Mouse (Mus musculus) hindbrain, embryonic 15.5 days (tissue): ENCODE data around the gene She. TPM values are rescaled to one million over a fixed set of nuclear protein-coding genes. Genes with fewer than 3 reads are reported as not detected.

Experiments used
- ATAC-seq: fragments of 200-750 bp; cut with Nextera tagmentation; 2 replicates; pipeline ENCODE4 v1.8.0; 2017; ENCODE audit warnings: low read depth, moderate number of reproducible peaks, moderate TSS enrichment; ENCODE audit not compliant: low FRiP score
- H3K27ac ChIP-seq: fragments of 300-500 bp; sonication (generic); replicated peaks from 2 replicates; pipeline ENCODE4 v1.5.1; 2015; ENCODE audit warnings: mild to moderate bottlenecking, inconsistent platforms
- H3K27me3 ChIP-seq: fragments of 300-500 bp; sonication (generic); 2 replicates; pipeline ENCODE4 v1.6.1; 2015; ENCODE audit warnings: control low read depth, inconsistent platforms
- H3K36me3 ChIP-seq: fragments of 300-500 bp; sonication (generic); 2 replicates; pipeline ENCODE4 v1.6.1; 2015; ENCODE audit warnings: control low read depth, inconsistent platforms
- H3K4me1 ChIP-seq: fragments of 300-500 bp; sonication (generic); replicated peaks from 2 replicates; pipeline ENCODE4 v1.6.1; 2015; ENCODE audit warnings: control low read depth, inconsistent platforms
- H3K4me2 ChIP-seq: fragments of 300-500 bp; sonication (generic); 2 replicates; pipeline ENCODE4 v1.6.1; 2015; ENCODE audit warnings: moderate library complexity, mild to moderate bottlenecking, inconsistent platforms
- H3K4me3 ChIP-seq: fragments of 300-500 bp; sonication (generic); 2 replicates; pipeline ENCODE4 v1.5.1; 2015; ENCODE audit warnings: mild to moderate bottlenecking, inconsistent platforms
- H3K9ac ChIP-seq: fragments of 300-500 bp; sonication (generic); 2 replicates; pipeline ENCODE4 v1.6.1; 2015; ENCODE audit warnings: inconsistent platforms
- H3K9me3 ChIP-seq: fragments of 300-500 bp; sonication (generic); 2 replicates; pipeline ENCODE4 v1.6.1; 2016; ENCODE audit warnings: control low read depth, inconsistent platforms
- WGBS: fragments of 180-500 bp; shearing (Covaris S2); methylation state at CpG from one replicate; pipeline ENCODE4 v1.1.7; 2015; 5-methylcytosine and 5-hydroxymethylcytosine counted together
- polyA plus RNA-seq: library from polyadenylated mRNA; unstranded; fragments of >200 nt; fragmentation: Nextera tagmentation; extraction: Ambion mirVana; gene quantifications from 2 replicates; pipeline ENCODE4 v1.2.1, GENCODE M21; 2015

She gene
- polyA plus RNA-seq, 1 experiment from 2014 or later: 1.6 TPM

DNA sequence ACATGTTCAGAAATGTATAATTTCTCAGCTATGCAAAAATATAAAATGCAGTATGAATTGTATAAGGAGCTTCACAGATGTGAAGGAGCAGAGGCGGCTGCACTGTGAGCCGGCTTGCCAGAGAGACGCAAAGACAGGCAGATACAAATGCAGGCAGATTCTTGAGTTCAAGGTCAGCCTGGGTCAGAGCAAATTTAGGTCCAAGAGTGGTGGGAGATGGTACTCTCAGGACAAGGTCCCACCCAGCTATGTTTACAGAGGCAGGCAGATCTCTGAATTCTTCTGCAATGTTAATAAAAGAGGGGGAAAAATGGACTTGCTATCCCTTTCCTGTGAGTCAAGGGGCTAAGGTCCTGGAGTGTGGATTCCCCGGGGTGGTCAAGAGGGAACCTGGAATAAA lies 34.6 kb downstream of the She start:
- peaks cover 15% of the 10 kb centered on the region for H3K4me1 ChIP-seq
- no peaks in the 10 kb centered on the region for H3K9me3 ChIP-seq
- H3K4me2 ChIP-seq: no peak overlapping the region
- H3K36me3 ChIP-seq: no peaks in the 10 kb centered on the region
- H3K9ac ChIP-seq: no peak overlapping the region
- no peaks in the 10 kb centered on the region for H3K27me3 ChIP-seq
- H3K4me3 ChIP-seq: no peak overlapping the region
- no peak for ATAC-seq
- H3K27ac ChIP-seq: no peak overlapping the region
- WGBS: 79% methylated on average over 4 of the region's 4 CpGs

DNA sequence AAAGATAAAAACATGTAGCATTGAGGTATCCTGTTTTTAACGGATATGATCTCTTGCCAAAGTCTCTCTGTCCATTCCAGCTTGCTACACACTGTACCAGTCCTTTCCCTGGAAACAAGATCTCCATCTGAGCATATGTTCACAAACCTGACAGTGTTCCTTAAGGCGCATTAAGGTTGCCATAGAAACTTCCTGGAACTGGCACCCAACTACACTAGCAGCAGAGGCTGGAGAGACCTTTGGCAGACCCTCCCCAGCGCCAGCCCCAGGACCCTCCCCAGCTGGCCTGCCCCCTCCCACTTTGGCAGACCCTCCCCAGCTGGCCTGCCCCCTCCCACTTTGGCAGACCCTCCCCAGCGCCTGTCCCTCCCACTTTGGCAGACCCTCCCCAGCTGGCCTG lies 36.5 kb downstream of the She start:
- H3K4me1 ChIP-seq: peaks cover 7% of the 10 kb centered on the region
- H3K9me3 ChIP-seq: no peaks in the 10 kb centered on the region
- no peaks in the 10 kb centered on the region for H3K36me3 ChIP-seq
- H3K27me3 ChIP-seq: no peaks in the 10 kb centered on the region
- H3K4me2 ChIP-seq: no peak overlapping the region
- no peak overlapping the region for H3K9ac ChIP-seq
- no peak overlapping the region for H3K27ac ChIP-seq
- no peak overlapping the region for H3K4me3 ChIP-seq
- 46% methylated on average over 4 of the region's 4 CpGs for WGBS
- ATAC-seq: peak; percentile 87; the same call in 1 of the 2 replicates

GRCm38 (mm10) chr3:89868357-89868756 lies 37.2 kb downstream of the She start:
- WGBS: 26% methylated on average over 7 of the region's 7 CpGs
- ATAC-seq: peak; percentile 58; the same call in 1 of the 2 replicates
- Histone ChIP-seq H3K36me3 (no peaks in the 10 kb centered on the region), H3K4me3 (no peak overlapping the region), H3K4me2 (no peak overlapping the region), H3K9ac (no peak overlapping the region), H3K27me3 (no peaks in the 10 kb centered on the region), H3K9me3 (no peaks in the 10 kb centered on the region), H3K27ac (peak overlapping the region; percentile 40), H3K4me1 (peaks cover 7% of the 10 kb centered on the region)

DNA sequence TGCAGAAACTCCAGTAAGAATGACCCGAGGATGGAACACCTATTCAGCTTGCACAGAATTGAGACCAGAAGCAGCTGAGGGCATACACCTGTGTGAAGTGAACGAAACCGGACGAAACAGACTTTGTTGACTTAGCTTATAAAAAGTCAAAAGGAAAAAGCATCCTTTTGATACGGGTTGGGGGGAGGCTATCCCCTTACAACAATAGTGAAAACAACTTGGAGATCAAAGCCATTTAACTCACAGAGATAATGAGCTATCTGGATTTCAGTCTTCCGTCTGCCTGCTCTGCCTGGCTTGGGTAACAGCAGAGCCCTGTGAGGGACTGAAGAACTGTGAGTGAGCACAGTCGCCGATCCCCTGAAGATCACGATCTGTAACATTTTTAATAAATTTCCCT lies 37.8 kb downstream of the She start:
- H3K27me3 ChIP-seq: no peaks in the 10 kb centered on the region
- 67% methylated on average over 9 of the region's 9 CpGs for WGBS
- H3K4me3 ChIP-seq: no peak overlapping the region
- no peak overlapping the region for H3K4me2 ChIP-seq
- H3K36me3 ChIP-seq: no peaks in the 10 kb centered on the region
- ATAC-seq: no peak
- no peaks in the 10 kb centered on the region for H3K9me3 ChIP-seq
- H3K4me1 ChIP-seq: peaks cover 7% of the 10 kb centered on the region
- H3K9ac ChIP-seq: no peak overlapping the region
- H3K27ac ChIP-seq: peak overlapping the region; percentile 40

DNA sequence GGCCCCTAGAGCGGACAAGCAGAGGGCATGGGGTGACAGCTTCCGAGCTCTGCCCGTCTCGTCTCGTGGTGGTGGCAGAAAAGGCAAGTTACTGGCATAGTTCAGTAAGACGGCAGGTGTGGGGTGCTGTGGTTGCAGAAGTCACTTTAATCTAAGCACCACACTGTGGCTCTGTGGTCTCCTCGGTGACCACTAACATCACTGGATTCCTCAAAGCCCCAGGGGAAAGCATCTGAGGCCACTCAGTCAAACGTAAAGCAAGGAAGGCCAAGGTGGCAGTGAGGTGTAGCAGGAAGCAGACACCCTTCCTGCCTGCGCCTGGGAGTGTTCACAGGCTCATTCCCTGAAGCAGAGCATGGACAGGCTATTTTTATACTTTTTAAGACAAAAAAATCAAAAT lies 38.4 kb downstream of the She start:
- no peaks in the 10 kb centered on the region for H3K9me3 ChIP-seq
- no peak overlapping the region for H3K4me3 ChIP-seq
- H3K4me2 ChIP-seq: no peak overlapping the region
- no peak for ATAC-seq
- no peaks in the 10 kb centered on the region for H3K27me3 ChIP-seq
- peaks cover 7% of the 10 kb centered on the region for H3K4me1 ChIP-seq
- no peak overlapping the region for H3K9ac ChIP-seq
- no peaks in the 10 kb centered on the region for H3K36me3 ChIP-seq
- WGBS: 67% methylated on average over 9 of the region's 9 CpGs
- H3K27ac ChIP-seq: no peak overlapping the region

DNA sequence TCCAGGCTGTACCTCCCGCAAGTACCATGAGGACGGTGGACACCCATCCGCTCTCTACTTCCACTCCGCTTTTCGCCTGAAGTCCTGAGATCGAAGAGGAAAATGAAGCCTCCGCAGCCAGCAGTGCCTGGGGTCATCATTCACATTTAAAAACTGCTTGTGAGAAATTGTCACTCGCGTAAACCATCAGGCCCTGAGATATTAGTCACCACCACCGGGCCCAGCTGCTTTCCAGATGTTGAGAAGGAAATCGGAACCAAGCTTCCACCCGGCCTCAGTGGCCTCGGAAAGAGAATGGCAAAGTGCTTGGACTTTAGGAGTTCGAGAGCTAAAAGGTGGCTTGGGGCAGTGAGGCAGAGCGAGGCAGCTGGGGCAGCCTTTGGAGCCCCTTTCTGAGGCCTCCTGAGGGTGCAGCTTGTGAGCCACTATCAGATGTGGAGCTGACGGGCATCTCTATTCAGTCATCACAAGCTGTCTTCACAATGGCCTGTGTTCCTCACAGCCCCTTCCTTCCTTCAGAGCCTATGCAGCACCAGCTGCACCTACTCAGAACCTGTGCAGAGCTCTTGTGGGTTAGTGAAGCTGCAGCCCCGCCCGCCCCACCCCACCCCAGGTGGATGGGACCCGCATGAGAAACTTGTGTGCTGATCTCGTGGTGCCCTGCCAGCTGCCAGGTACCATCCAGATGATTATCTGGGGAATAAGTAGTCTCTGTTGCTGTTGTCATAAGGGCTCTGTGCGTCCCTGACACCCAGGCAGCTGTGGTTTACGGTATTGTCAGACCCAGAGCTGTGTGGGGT lies 39.5 kb downstream of the She start:
- 78% methylated on average over 22 of the region's 22 CpGs for WGBS
- Histone ChIP-seq H3K27me3 (no peaks in the 10 kb centered on the region), H3K9me3 (no peaks in the 10 kb centered on the region), H3K9ac (no peak overlapping the region), H3K4me3 (no peak overlapping the region), H3K27ac (no peak overlapping the region), H3K4me1 (peaks cover 7% of the 10 kb centered on the region), H3K36me3 (no peaks in the 10 kb centered on the region), H3K4me2 (no peak overlapping the region)
- ATAC-seq: no peak

DNA sequence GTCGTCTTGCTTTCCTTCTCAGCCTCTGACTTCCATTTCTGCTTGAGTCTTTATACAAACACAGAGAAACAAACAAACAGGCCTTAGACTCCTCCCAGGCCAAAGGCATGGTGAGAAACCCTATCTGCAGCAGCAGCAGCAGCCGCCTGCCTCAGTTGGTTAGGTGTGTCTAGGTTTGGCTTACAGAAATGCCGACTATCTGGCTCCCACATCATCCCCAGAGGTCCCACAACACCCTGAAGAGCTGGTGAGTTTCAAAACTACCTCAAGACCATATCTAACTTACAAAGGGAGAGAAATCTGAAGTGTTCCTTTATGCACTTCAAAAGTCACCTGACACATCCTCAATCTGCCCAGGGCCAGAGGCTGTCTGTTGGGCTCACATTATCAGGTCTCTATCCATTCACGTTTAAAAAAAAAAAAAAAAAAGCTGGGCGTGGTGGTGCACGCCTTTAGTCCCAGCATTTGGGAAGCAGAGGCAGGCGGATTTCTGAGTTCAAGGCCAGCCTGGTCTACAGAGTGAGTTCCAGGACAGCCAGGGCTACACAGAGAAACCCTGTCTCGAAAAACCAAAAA lies 40.3 kb downstream of the She start:
- no peak for ATAC-seq
- Histone ChIP-seq H3K36me3 (no peaks in the 10 kb centered on the region), H3K27me3 (no peaks in the 10 kb centered on the region), H3K9me3 (no peaks in the 10 kb centered on the region), H3K4me1 (peaks cover 7% of the 10 kb centered on the region), H3K27ac (no peak overlapping the region), H3K4me3 (no peak overlapping the region), H3K4me2 (no peak overlapping the region), H3K9ac (no peak overlapping the region)
- 85% methylated on average over 8 of the region's 8 CpGs for WGBS

GRCm38 (mm10) chr3:89872209-89872608 lies 41.0 kb downstream of the She start:
- Histone ChIP-seq H3K36me3 (no peaks in the 10 kb centered on the region), H3K27ac (no peak overlapping the region), H3K27me3 (no peaks in the 10 kb centered on the region), H3K4me3 (no peak overlapping the region), H3K9me3 (no peaks in the 10 kb centered on the region), H3K4me2 (no peak overlapping the region), H3K4me1 (peaks cover 7% of the 10 kb centered on the region), H3K9ac (no peak overlapping the region)
- 64% methylated on average over 7 of the region's 7 CpGs for WGBS
- ATAC-seq: no peak

DNA sequence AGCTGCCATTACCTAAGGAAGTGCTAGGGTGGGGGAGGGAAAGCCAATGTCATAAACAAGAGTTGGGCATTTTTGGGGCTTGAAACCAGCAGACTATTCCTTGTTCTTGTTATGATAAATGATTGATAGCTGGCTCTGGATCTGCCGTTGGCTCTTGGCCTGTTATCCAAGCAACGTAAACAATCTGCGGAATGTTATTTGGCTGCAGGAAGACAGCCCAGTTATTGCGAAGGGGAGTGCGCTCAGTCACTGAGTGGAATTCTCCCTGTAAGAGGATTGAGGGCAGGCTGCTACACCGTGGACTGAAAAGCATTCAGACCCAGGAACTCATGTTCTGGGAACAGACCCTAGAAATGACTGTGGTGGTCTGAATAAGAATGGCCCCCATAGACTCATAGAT lies 41.5 kb downstream of the She start:
- 70% methylated on average over 6 of the region's 6 CpGs for WGBS
- H3K4me2 ChIP-seq: no peak overlapping the region
- no peaks in the 10 kb centered on the region for H3K9me3 ChIP-seq
- no peaks in the 10 kb centered on the region for H3K27me3 ChIP-seq
- H3K4me1 ChIP-seq: peaks cover 7% of the 10 kb centered on the region
- H3K4me3 ChIP-seq: no peak overlapping the region
- H3K36me3 ChIP-seq: no peaks in the 10 kb centered on the region
- H3K27ac ChIP-seq: no peak overlapping the region
- no peak for ATAC-seq
- no peak overlapping the region for H3K9ac ChIP-seq

GRCm38 (mm10) chr3:89874076-89874475 lies 42.9 kb downstream of the She start:
- ATAC-seq: no peak
- Histone ChIP-seq H3K27ac (no peak overlapping the region), H3K9me3 (no peaks in the 10 kb centered on the region), H3K9ac (no peak overlapping the region), H3K27me3 (no peaks in the 10 kb centered on the region), H3K36me3 (no peaks in the 10 kb centered on the region), H3K4me2 (no peak overlapping the region), H3K4me3 (no peak overlapping the region), H3K4me1 (no peaks in the 10 kb centered on the region)
- WGBS: 90% methylated on average over 5 of the region's 5 CpGs

DNA sequence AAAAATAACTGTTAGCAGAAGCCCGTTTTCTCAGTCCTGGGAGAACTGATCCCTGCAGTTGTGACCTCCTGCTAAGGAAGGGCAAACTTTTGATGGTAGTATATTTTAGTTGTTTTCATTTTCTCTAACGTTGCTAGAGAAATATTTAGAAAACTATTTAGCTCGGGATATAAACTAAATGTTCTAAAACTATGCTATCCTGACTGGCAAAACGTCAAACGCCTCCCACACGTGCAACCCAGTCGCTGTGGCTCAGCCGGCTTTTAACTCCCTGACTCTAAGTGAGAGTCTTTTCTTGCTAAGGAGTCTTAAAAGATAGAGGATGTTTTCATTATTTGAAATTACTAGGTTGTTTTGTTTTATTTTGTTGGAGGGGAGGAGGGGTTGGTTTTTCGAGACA lies 43.9 kb downstream of the She start:
- Histone ChIP-seq H3K4me2 (no peak overlapping the region), H3K9me3 (no peaks in the 10 kb centered on the region)
- WGBS: 80% methylated on average over 9 of the region's 9 CpGs

DNA sequence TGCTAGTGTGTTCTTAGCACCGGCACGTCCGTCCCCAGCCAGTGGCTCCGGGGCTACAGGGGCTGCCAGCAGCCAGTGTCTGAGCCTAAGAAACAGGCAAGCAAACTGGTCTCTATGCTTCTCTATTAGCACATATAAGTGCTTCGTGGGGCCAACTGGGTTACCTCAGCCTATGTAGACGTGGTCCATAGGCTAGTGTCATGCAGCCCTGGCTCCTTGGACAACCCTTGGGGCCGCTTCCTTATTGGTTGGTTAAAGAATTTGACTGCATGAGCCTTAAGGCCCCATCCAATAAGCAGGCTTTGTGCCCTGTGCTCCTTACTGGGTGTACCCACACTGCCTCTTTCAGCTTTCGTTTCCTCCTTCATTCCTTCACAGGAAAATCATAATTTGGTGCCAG lies 44.6 kb downstream of the She start:
- H3K4me2 ChIP-seq: no peak overlapping the region
- WGBS: 82% methylated on average over 8 of the region's 8 CpGs
- no peaks in the 10 kb centered on the region for H3K27me3 ChIP-seq
- no peak overlapping the region for H3K4me3 ChIP-seq
- no peak overlapping the region for H3K27ac ChIP-seq
- no peaks in the 10 kb centered on the region for H3K4me1 ChIP-seq
- no peaks in the 10 kb centered on the region for H3K36me3 ChIP-seq
- no peaks in the 10 kb centered on the region for H3K9me3 ChIP-seq
- H3K9ac ChIP-seq: no peak overlapping the region
- no peak for ATAC-seq

More for the DNA sequence above, 43.9 kb downstream of the She start:
- no peak overlapping the region for H3K9ac ChIP-seq
- no peaks in the 10 kb centered on the region for H3K4me1 ChIP-seq
- H3K27ac ChIP-seq: no peak overlapping the region
- ATAC-seq: no peak
- no peak overlapping the region for H3K4me3 ChIP-seq
- no peaks in the 10 kb centered on the region for H3K27me3 ChIP-seq
- H3K36me3 ChIP-seq: no peaks in the 10 kb centered on the region
